Mouse (Mus musculus): ENCODE data around the gene Tgfbr2. TPM values are rescaled to one million over a fixed set of nuclear protein-coding genes. Genes with fewer than 3 reads are reported as not detected.
A peak's percentile ranks its signal among the peaks of the same experiment; 100 is the strongest.

Tgfbr2 gene
- polyA plus RNA-seq, 1 experiment from 2014 or later = 14.1 TPM

DNA sequence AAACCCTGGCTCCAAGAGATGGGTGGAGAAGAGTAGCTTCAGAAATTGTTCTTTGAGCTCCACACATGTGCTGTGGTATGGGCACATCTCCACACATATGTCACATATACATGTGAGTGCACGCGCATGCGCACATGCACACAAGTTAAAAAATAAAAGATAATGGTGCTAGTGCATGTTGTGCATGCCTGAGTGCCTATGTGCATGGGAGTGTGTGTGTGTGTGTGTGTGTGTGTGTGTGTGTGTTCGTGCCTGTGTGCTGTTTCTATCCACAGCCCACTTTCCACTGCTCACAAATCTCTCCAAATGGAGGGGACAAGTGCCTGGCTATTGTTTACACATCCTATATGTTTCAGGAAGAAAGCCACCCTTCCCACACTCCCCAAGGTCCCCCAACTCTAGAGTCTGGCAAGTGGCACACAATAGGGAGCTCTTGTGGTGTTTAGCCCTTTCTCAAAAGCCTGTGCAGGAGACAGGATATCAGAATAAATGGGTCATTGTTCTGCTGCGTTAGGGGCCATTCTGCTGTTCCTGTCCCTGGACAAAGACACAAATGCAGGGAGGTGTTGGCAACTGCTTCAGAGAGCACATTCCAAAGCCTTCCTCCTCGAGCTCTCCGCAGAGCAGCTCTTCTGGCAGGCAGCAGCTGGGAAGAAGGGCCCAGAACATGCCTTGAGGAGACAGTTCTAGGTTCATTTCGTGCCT is 37.9 kb upstream of the Tgfbr2 start:
- peaks cover 10% of the 10 kb centered on the region; the same call in 1 of the 2 replicates for H3K4me1 ChIP-seq
- H3K36me3 ChIP-seq = no peaks in the 10 kb centered on the region
- H3K4me3 ChIP-seq = no peak overlapping the region
- DNase-seq (ENCODE audit: low spot score) = no peak
- 80% methylated on average over 8 of the region's 8 CpGs for WGBS
- H3K9me3 ChIP-seq (replicated peaks) = no peaks in the 10 kb centered on the region
- no peaks in the 10 kb centered on the region for H3K27me3 ChIP-seq (ENCODE audit: low read depth, poor library complexity, severe bottlenecking)
- peak overlapping the region; percentile 43; the same call in 1 of the 2 replicates for H3K27ac ChIP-seq

DNA sequence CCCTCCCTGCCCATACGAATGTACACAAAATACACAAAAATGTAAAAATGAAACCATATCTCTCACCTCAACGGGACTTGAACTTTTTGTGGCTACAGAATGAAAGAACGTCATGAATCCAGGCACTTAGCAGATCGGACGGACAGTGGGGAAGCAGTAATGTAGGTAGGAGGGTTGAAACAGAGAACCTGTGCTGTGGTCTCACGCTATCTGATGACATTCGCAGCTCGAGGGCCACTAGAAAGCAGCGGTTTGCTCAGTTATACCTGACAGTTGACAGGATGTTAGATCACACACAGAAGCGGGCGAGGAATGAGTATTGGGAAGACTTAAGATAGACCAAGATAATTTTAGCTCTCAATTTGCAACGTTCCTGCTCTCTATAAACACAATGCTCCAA is 36.9 kb upstream of the Tgfbr2 start:
- Histone ChIP-seq H3K9me3 (replicated peaks) (no peaks in the 10 kb centered on the region), H3K36me3 (no peaks in the 10 kb centered on the region), H3K27me3 (ENCODE audit: low read depth, poor library complexity, severe bottlenecking) (no peaks in the 10 kb centered on the region), H3K27ac (no peak overlapping the region), H3K4me3 (no peak overlapping the region), H3K4me1 (peaks cover 10% of the 10 kb centered on the region; the same call in 1 of the 2 replicates)
- 87% methylated on average over 12 of the region's 12 CpGs for WGBS
- no peak for DNase-seq (ENCODE audit: low spot score)

- no peak for DNase-seq (ENCODE audit: low spot score)
- Histone ChIP-seq H3K4me1 (peaks cover 2% of the 10 kb centered on the region; the same call in 1 of the 2 replicates), H3K4me3 (no peak overlapping the region), H3K36me3 (no peaks in the 10 kb centered on the region), H3K9me3 (replicated peaks) (no peaks in the 10 kb centered on the region), H3K27me3 (ENCODE audit: low read depth, poor library complexity, severe bottlenecking) (no peaks in the 10 kb centered on the region), H3K27ac (no peak overlapping the region)
- WGBS = 91% methylated on average over 16 of the region's 16 CpGs
Measured at GRCm38 (mm10) chr9:116208169-116208904, 33.2 kb upstream of the Tgfbr2 start.

DNA sequence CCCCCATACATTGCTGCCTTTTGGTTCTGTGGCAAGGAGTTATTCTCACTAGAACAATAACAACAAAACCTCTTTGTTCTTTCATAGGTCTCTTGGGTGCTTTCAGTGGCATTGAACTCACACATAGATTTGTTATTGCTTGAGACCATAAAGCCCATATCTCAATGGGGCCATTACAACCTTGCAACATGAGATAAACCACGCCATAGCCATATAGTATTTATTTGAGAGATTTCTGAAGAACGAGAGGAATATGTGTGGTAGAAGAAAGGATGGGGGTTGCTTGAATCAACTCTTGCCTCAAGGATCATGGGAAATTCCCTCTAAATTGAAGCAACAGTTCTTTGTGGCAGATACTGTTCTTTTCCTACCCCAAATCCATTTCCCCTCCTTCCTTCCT is 31.7 kb upstream of the Tgfbr2 start:
- H3K9me3 ChIP-seq (replicated peaks) = no peaks in the 10 kb centered on the region
- no peak overlapping the region for H3K4me3 ChIP-seq
- H3K27me3 ChIP-seq (ENCODE audit: low read depth, poor library complexity, severe bottlenecking) = no peaks in the 10 kb centered on the region
- 91% methylated on average over 2 of the region's 2 CpGs for WGBS
- DNase-seq (ENCODE audit: low spot score) = no peak
- H3K36me3 ChIP-seq = no peaks in the 10 kb centered on the region
- H3K4me1 ChIP-seq = no peaks in the 10 kb centered on the region
- no peak overlapping the region for H3K27ac ChIP-seq

DNA sequence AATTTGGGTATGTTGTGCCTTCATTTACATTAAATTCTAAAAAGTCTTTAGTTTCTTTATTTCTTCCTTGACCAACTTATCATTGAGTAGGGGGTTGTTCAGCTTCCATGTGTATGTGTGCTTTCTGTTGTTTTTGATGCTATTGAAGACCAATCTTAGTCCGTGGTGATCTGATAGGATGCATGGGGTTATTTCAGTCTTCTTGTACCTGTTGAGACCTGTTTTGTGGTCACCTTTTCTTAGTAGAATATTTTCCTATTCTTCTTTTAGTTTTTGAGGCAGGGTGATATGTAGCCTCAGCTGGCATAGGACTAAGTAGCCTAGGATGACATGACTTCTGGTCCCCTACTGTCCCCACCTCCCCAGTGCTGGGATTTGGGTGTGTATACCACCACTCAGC is 28.5 kb upstream of the Tgfbr2 start:
- H3K27me3 ChIP-seq (ENCODE audit: low read depth, poor library complexity, severe bottlenecking) = no peaks in the 10 kb centered on the region
- 100% methylated on average over 1 of the region's 1 CpGs for WGBS
- no peaks in the 10 kb centered on the region for H3K9me3 ChIP-seq (replicated peaks)
- no peaks in the 10 kb centered on the region for H3K36me3 ChIP-seq
- DNase-seq (ENCODE audit: low spot score) = no peak
- no peak overlapping the region for H3K27ac ChIP-seq
- H3K4me3 ChIP-seq = no peak overlapping the region
- no peaks in the 10 kb centered on the region for H3K4me1 ChIP-seq

DNA sequence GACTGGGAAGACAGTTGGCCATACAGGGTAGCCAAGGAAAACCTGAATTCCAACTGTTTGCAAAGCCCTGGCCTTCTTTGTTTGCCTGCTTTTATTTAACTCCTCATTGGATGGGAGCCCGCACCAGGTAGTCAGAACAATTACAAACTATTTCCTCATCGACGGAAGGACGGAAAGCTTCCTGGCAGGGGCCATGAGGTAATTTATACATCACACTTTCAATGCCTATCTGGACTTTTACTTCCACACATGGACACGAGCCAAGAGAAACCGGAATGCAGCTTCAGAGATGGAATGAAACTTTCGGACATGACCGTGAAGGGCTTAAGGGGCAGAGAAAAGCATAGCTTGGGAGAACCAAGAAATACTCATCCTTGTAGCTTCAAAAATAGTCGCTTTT is 24.0 kb upstream of the Tgfbr2 start:
- Histone ChIP-seq H3K4me1 (no peaks in the 10 kb centered on the region), H3K9me3 (replicated peaks) (no peaks in the 10 kb centered on the region), H3K36me3 (no peaks in the 10 kb centered on the region), H3K4me3 (no peak overlapping the region), H3K27me3 (ENCODE audit: low read depth, poor library complexity, severe bottlenecking) (no peaks in the 10 kb centered on the region), H3K27ac (no peak overlapping the region)
- DNase-seq (ENCODE audit: low spot score) = no peak
- 90% methylated on average over 9 of the region's 9 CpGs for WGBS

- Histone ChIP-seq H3K9me3 (replicated peaks) (no peaks in the 10 kb centered on the region), H3K4me3 (no peak overlapping the region), H3K27me3 (ENCODE audit: low read depth, poor library complexity, severe bottlenecking) (no peaks in the 10 kb centered on the region), H3K4me1 (no peaks in the 10 kb centered on the region), H3K36me3 (no peaks in the 10 kb centered on the region), H3K27ac (no peak overlapping the region)
- DNase-seq (ENCODE audit: low spot score) = no peak
- WGBS = 88% methylated on average over 9 of the region's 9 CpGs
Measured at GRCm38 (mm10) chr9:116198488-116198887, 23.3 kb upstream of the Tgfbr2 start.

GRCm38 (mm10) chr9:116197491-116198170 is 22.5 kb upstream of the Tgfbr2 start:
- no peak overlapping the region for H3K27ac ChIP-seq
- no peaks in the 10 kb centered on the region for H3K36me3 ChIP-seq
- DNase-seq (ENCODE audit: low spot score) = no peak
- H3K27me3 ChIP-seq (ENCODE audit: low read depth, poor library complexity, severe bottlenecking) = no peaks in the 10 kb centered on the region
- H3K4me3 ChIP-seq = no peak overlapping the region
- 96% methylated on average over 11 of the region's 11 CpGs for WGBS
- H3K4me1 ChIP-seq = no peaks in the 10 kb centered on the region
- no peaks in the 10 kb centered on the region for H3K9me3 ChIP-seq (replicated peaks)

GRCm38 (mm10) chr9:116193889-116194450 is 18.8 kb upstream of the Tgfbr2 start:
- no peaks in the 10 kb centered on the region for H3K4me1 ChIP-seq
- no peak overlapping the region for H3K27ac ChIP-seq
- WGBS = 86% methylated on average over 4 of the region's 4 CpGs
- H3K4me3 ChIP-seq = no peak overlapping the region
- H3K36me3 ChIP-seq = no peaks in the 10 kb centered on the region
- DNase-seq (ENCODE audit: low spot score) = no peak
- no peaks in the 10 kb centered on the region for H3K27me3 ChIP-seq (ENCODE audit: low read depth, poor library complexity, severe bottlenecking)
- H3K9me3 ChIP-seq (replicated peaks) = no peaks in the 10 kb centered on the region

DNA sequence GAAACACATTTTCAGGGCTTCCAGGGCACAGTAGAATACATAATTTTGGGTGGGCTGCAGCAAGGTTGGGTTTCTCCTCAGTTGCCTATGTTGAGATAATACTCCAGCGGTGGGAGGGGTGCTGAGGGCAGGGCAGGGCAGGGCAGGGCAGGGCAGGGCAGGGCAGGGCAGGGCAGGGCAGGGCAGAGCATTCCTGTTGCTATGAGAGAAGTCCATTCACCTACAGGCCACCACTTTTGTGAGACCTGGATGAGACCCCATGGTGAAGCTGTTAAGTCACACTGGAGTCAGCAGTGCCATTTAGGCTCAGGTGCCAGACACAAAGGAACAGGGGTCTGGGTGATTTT is 18.3 kb upstream of the Tgfbr2 start:
- H3K9me3 ChIP-seq (replicated peaks) = no peaks in the 10 kb centered on the region

DNA sequence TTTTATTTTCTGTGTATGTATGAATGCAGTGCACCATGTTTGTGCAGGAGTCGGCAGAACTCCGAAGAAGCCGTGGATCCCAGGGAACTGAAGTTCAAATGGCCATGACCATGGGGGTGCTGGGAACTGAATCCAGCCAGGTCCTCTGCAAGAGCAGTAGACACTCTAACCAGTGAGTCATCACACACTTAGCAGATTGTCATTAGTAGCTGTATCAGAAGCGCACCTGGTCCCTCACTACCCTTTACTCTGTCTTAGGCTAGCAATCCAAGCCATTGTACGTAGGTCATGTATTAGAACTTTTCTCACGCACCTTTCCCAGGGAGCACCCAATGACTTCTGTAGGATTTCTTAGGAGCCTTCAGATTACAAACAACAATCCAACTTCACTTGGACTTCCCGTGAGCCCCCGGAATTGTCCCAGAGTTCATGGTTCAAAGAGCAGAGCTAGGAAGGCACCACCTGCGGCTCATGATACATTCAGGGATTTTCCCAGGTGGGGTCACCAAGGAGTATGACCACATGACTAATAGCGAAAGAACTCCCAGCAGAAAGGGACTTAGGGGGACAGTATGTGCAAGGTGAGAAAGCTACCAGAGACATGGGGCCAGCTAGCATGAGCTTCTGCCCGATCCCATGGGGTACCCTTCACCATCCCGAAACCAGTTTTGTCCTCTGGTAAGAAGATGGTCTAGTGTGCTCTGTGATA is 17.8 kb upstream of the Tgfbr2 start:
- no peaks in the 10 kb centered on the region for H3K27me3 ChIP-seq (ENCODE audit: low read depth, poor library complexity, severe bottlenecking)
- no peak overlapping the region for H3K4me3 ChIP-seq
- 95% methylated on average over 12 of the region's 12 CpGs for WGBS
- no peak overlapping the region for H3K27ac ChIP-seq
- DNase-seq (ENCODE audit: low spot score) = no peak
- no peaks in the 10 kb centered on the region for H3K36me3 ChIP-seq
- no peaks in the 10 kb centered on the region for H3K9me3 ChIP-seq (replicated peaks)
- no peaks in the 10 kb centered on the region for H3K4me1 ChIP-seq

More for the DNA sequence above, 18.3 kb upstream of the Tgfbr2 start:
- H3K27me3 ChIP-seq (ENCODE audit: low read depth, poor library complexity, severe bottlenecking) = no peaks in the 10 kb centered on the region
- WGBS = 83% methylated on average over 1 of the region's 1 CpGs
- no peaks in the 10 kb centered on the region for H3K36me3 ChIP-seq
- no peak overlapping the region for H3K27ac ChIP-seq
- H3K4me1 ChIP-seq = no peaks in the 10 kb centered on the region
- no peak for DNase-seq (ENCODE audit: low spot score)
- no peak overlapping the region for H3K4me3 ChIP-seq

DNA sequence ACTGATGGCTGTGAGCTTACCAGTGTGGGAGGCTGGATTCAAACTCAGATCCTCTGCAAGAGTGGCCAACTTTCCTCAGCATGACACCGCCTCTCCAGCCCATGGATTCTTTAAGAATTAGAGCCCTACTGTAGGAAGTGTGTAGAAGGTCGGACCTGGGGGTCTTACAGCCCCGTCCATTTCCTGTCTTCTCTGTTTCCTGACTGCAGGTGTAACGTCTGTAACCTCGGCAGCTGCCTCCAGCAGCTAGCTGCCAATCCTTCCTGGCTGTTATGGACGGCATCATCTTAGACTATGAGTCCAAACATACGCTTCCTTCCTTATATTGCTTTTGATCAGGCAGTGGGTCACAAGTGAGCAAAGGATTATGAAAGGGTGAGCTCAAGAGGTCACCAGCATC is 17.1 kb upstream of the Tgfbr2 start:
- Histone ChIP-seq H3K4me3 (no peak overlapping the region), H3K9me3 (replicated peaks) (no peaks in the 10 kb centered on the region), H3K36me3 (no peaks in the 10 kb centered on the region), H3K4me1 (no peaks in the 10 kb centered on the region), H3K27ac (no peak overlapping the region), H3K27me3 (ENCODE audit: low read depth, poor library complexity, severe bottlenecking) (no peaks in the 10 kb centered on the region)
- no peak for DNase-seq (ENCODE audit: low spot score)
- WGBS = 79% methylated on average over 7 of the region's 7 CpGs

All from limb, embryonic 10.5 days (tissue).